Mouse (Mus musculus): Measurements from ENCODE around the gene Esrrg.

Esrrg gene

DNA sequence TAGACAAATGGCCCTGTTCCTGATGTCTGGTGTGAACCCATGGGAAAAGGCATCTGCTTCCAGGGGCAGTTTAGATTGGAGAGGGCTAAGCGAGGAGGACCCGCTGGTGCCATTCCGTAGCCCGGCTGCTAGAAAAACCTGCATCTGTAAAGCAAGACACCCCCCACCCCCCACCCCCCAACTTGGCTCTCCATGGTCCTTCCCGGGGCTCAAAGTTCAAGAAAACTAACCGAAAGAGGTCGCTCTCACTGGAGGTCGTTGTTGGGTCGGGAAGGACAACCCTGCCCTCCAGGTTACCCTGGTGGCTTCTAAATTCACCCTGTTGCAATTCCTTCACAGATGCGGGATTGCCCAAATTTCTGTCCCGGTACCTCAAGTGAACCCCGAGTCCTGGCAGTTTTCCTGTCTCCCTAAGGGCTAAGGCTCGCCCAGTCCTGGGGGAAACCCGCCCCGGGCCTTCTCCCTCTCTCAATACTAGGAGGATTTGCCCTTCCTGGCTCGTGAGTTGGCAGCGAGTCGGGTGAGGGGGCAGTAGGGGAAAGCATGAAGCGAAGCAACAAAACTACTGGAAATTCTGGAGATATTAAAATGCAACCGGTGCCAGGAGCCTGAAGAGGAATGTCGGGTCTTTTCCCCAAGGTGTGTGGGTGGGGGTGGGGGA lies at the start of gene Esrrg:
TSS of gene Esrrg (plus strand) at position 531 of the 661 bp plus-strand sequence.
- no peak for DNase-seq

DNA sequence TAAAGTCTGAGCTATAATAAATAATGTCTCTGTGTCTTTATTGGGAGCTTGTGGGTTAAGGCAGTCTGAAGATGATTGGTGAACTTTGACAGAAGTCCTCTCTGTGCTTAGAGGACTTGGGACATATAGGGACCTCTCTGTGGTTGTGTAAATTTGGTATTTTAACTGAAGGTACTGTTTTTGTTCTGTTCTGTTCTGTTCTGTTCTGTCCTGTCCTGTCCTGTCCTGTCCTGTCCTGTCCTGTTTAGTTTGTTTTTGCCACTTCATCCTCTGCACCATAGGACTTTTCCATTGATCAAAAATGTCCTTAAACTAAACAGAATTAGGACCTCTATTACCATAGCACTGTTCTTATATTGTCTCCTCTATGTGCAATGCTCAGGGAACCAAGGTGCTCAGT lies 24.6 kb upstream of the Esrrg start:
- no peak for DNase-seq

DNA sequence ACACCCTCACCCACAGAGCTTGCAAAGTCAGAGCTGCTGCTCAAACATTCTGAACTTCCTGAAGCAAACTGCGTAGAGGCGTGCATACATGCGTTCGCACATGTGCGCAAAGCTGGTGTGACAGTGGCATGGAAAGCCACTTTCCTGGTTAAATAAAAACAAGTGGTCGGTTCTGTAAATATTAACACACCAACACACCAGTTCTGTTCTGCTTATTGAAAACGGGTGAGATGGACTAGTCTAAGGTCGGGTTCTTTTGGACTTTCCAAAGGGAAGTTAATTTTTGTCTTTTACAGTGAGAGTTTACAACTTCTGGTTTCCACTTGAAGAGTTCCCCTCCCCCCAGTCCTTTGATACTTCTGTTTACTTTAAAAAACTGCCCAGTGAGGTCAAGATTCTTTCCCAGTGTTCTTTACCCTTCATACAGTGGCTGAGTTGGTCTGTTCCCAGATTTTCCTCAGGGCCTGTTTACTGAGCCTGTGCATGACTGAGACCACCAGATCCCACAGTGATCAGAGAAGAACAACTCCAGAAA lies 22.0 kb upstream of the Esrrg start:
- DNase-seq: no peak

DNA sequence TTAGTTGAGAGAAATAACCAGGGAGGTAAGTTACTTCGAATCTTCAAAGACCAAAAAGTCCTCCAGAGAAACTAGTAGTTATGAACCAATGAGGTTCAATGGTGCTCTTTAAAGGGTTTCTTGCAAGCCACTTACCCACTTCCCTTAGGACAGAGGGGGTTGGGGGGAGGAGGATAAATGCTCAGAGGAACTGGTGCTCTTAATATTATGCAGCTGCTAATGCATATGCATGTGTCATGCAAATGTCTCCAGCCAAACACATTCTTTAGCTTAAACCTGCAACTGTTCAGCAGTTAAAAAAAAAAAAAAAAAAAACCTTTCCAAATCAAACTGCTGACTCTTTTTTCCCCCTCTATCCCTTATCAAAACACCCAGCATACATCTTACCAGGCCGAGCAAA lies 5.6 kb upstream of the Esrrg start:
- no peak for DNase-seq

DNA sequence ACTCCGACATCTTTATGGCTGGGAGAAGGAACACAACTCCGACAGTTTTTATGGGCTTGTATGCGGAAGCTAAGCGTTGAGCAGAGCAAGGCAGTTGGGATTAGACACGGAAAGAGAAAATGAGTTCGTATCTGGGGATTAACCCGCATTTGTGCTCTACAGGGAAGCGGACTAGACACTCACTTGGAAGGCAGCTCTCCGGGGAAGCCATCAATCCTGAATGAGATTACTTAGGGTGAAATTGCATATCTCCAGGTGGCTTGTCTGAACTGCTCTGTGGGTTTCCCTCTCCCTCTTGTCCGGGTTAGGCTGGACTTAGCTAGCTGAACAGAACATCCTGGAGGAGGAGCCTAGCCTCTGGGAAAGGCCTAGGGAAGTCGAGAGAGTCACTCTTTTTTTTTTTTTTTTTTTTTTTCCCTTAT lies 4.5 kb upstream of the Esrrg start:
- no peak for DNase-seq

DNA sequence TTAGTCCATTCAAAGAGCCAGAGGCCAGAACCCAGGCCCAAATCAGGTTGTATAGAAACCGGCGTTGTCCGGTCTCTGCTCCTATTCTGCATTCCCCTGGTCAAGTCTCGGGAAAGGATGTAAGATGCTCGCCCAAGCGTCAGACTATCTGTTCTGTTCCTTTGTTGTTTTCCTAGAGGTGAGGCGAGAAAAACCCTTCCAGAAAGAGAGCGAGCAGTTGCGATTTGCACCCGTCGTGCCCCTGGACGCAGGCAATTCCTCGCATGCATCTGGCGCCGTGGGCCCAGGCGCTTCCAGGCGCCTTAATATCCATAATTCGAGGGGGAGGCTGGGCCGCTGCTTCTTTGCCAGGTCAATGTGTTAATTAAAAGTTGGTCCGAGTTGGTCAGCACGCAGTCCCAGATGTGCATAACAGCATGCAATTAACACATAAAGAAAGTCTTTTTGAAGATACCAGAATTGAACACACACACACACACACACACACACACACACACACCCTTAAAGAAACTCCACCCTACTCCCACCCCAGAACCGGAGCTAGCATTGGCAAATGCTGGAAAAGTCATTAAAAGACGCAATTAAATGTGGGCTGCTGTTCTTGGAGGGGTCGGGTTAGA lies 3.8 kb upstream of the Esrrg start:
- DNase-seq: no peak

DNA sequence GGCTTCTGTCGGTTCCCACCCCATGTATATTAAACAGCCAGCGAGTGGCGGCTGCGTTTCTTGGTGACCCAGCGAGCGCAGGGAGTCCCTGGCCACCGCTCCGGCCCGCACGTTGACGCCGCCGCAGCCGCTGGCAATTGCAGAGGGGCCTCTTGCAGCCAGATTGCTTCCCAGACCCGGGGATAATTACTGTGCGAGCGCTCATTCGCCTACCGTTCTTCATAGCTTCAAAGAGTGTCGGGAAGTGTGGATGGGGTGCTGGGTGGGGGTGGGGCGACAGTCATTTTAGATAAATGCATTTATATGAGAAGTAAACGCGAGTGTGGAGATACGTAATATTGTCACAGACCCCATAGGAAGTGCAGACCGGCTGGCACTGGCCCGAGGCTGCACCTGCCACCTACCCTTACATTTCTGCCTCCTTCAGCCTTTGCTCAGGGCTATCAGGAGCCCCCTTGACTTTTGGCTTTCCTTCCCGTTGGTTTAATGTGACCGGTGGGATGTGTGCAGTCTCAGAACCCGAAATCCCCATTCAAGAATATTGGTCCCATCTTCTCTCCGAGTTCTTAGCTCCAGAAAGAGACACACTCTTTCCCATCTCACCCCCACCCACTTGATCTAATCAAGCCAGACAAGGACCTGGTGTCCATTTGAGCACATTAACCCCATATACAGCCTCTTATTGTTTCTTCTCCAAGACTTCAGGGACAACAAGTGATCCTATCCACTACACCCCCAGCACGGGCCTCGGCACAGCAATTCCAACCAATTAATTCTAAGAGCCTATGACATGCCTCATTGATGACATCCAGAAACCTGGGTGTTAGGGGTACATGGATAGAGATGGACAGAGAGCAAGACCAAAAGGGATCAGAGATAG lies 3.0 kb upstream of the Esrrg start:
- DNase-seq: no peak

DNA sequence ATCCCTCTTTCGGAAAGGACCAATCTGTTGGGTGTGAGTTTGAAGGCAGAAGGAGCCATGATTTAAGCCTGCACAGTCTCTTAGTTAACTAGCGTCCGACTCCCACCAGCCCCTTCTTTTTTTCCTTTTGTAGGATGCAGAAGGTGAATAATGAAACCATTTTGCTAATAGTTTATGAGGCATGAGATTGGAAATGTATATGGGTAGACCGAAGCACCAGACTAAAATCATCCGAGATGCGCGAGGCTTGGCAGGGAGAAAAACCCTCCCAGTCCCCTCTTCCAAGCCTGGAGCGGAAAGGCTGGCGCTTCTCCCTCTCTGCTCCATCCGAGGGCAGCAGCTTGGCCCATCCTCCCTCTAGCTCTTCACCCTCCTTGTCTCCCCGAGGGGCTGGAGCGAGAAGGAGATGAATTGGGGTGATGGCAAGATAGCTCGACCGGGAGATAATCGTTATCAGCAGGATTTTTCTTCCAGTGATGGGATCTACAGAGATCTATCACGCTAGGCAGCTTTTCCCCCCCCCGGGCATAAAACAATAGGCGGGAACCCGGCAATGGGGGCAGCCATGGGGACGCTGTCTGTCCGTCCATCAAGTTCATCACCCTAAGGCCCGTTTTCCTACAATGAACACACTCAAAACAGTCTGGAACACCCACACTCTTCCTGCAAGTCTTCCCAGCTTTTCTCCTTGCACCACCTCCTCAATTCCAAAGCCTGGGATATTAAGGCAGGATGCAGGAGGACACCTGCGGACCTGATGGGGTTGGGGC lies 2.1 kb upstream of the Esrrg start:
- DNase-seq: no peak

DNA sequence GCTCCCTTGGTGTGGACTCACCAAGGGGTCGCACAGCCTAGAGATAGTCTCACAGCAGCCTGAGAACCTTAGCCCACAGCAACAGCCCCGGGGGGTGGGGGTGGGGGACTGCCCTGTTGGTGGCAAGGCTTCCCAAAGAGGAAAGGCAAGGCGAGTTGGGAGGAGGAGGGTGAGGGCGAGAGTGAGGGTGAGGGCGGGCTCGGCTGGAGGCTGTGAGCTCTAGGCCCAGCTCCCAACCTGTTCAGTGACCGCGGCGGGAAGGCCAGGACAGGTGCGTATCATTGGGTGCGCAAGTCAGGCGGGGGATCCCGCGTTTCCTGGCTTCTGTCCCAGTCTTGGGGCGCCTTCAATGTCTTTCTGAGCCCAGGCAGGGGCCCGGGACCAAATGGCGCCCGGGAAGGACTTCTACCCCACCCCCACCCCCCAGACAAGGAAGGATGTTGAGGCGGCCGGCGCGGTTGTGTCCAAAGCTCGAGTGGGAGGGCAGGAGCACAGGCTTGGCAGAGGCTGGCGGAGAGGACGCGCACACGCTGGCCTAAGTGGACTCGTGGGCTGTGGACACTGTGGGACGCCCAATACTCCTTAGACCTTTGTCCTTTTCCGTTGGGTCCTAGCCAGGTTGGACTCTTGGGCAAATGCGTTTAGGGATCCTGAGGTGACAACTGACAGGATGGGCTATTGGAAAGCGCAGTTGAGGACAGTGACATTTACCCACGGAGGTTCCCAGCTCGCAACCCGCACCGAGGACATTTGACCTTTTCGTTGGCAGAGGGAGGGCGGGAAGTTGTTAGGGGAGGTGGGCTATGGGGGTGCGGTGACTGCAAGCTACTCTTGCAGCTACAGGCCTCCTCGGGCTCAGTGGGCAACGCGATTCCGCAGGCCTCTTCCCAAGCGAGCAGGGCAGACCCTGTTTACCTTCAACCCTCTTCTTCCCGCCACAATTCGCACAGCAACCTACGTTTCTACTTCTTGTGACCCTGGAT lies 1.2 kb upstream of the Esrrg start:
- DNase-seq: no peak

DNA sequence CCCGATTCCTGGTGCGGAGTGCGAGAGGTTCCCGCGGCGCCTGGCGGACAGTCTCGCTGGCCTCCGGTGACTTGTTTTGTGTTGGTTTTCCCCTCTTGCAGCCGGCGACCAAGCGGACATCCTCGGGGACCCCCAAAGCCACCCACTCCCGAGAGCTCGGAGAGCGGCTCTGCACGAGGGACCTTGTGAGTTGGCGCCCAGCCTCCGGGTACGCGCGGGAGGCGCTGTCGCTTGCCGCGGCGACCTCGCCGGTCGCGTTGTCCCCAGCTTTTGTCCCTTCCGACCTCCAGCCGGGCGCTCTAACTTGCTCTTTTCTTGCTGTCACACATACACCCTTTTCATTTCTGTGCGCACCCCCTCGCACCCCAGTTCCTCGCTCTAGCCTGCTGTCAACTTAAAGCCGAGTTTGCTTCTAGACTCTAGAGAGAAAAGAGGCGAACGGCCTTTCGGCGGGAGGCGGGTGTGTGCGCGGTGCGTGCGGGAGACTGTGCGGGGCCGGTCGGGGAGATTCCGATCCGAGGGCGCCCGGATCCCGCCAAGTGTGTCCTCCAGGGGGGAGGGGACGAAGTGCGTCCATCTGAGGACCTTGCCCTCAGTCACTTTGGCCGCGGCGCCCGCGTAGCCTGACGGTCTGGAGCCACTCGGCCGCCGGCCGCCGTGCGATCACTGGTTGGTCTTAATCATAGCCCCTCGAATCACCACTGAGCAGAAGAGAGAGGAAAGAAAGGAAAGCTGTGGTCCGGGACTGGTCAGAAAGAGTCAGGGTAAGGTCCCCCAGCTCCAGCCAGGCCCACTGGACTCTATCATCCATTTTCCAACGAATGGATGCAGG lies 646 bp downstream of the Esrrg start:
- DNase-seq: no peak

DNA sequence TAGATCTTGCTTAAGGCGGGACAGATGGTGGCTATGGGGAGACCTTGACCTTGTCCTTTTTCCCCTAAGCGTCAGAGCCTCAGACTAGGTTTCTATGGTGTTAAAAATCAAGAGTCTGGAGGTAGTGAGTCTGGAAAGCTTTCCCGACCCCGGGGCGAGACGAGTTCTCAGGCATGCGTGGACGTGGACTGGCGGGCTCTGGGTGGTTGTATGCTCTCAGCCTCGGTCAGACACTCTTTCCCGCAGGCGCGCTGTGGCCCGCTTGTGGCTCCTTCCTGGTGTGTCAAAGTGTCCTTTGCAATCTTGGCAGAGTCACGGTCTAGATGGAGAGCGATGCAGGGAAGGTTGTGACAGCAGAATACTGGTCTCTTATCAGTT lies 1.3 kb downstream of the Esrrg start:
- DNase-seq: no peak

DNA sequence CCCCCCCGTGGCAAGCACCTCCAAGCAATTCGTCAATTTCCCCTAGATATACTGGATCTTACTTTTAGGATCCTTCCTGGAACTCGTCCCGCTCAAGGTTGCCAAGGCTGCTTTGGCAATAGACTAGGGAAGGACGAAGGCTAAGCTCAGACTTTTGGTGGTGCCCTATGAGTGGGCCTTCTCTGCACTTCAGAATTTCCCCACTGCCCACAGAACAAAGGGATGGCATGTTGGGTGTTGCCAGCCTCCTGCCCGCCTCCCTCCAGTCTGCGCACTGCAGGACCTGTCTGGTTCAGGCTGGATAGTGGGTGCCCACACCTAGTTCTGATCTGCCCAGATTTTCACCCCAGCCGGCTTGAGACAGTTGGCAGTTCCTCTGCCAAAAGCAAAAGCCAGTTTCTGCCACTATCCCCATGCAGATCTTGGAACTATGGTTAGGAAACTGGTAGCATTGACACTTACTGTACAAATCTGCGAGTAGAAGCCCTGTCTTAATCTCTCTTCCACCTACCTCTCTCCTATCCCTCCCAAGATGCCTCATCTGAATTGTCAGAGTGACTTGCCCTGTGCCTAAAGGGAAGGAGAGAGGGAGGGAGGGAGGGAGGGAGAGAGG lies 1.9 kb downstream of the Esrrg start:
- DNase-seq: no peak

DNA sequence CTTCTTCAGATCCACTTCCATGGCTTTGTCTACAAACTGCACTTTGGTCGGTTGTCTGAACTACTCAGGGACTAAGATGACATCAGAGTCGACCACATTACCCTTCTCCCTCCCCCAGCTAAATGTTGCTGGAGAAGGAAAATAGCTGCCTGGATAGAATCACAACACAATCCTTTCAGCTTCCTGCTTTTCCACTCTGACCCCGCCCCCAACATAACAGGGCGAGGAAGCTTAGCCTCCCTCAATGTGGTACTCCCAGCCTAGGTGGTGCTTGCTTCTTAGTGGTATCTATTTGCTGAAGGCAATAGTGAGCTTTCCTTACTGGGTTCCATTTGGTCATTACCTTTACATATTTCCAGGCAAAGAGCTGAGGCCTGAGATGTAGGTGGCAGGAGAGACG lies 3.3 kb downstream of the Esrrg start:
- no peak for DNase-seq

DNA sequence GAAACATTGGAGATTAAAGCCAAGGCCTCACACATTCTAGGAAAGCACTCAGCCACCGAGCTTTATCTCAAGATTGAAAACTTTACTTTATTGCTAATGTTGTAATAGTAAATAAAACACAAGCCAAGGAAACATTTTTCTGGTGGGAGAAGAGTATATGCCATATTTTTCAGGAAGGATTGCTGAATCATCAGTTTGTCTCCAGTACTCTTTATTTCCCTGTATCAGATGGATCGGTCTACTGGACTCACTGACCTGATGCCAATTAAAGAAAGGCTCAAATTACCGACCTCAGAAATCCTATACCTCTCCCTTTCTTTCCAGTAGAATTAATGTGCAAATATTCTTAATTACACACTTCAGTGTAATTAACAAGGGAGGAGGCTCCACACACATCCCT lies 4.7 kb downstream of the Esrrg start:
- DNase-seq: no peak

DNA sequence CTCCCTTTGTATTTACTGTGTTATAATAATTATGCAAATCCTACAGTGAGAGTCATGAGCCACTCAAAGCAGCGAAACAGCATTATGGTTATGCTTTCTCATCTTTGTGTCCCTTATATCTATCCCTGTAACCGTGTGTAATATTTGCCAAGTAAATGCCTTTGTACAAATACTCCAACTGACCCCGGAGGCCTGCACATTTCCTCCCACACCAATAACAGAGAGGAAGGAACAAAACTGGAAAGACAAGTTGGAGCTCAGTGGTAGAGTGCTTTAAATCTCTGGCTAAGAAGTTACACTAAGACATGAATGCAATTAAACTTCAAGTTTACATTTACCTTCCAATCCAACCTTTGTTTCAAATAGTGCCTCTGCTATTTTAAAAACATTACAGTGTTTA lies 15.4 kb downstream of the Esrrg start:
- DNase-seq: no peak

DNA sequence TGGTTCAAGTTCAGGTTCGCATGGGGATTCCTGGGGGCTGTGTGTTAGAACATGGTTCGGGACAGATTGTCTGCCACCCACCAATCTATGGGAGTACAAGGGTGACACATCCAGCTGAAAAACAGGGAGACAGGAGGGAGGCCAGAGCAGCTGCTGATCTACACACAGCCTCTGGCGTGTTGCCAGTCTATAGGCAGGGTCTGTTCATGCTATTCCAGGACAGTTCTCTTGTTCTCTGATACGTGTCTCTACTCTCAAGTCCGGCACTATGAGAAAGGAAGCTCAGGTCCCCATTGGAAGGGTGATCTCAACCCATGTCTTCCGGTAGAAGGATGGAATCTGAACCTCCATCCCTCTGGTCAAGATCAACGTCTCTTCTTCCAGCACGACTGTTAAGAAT lies 21.8 kb downstream of the Esrrg start:
- DNase-seq: no peak

DNA sequence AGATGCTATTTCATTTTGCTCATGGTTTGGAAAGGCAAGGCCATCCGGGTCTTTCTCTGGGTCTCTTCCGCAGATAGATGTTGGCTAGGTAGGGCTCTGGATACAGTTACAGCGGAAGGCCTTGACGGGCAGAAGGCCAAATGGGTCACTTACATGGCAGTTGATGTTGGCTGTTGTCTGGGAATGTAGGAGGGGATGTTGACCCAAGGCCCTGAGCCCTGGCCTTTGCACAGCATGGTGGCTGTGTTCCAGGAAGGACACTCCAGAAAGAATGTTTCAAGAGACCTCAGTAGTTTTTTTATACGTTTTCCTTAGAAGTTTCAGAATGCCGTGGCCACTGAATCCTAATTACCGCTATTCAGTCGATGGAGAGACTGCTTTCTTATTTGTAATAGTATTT lies 22.9 kb downstream of the Esrrg start:
- no peak for DNase-seq

DNA sequence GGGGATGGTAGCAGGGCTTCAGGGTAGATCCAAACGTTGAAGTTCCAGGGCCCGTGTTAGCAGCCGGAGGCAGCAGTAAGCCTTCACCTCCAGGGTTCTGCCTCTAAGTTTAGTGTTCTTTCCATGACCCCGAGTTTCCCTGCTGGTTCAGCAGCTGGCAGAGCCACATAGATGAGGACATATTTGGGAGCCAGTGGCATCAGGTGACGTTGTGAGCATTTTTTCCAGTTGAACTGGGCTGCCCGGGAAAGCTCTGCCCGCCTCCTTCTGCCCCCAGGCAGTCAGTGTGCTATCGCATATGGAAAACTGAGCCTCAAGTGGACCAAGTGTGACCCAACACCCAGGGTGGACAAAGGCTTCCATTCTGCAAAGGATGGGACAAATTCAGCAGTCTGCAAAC lies 36.7 kb downstream of the Esrrg start:
- no peak for DNase-seq

DNA sequence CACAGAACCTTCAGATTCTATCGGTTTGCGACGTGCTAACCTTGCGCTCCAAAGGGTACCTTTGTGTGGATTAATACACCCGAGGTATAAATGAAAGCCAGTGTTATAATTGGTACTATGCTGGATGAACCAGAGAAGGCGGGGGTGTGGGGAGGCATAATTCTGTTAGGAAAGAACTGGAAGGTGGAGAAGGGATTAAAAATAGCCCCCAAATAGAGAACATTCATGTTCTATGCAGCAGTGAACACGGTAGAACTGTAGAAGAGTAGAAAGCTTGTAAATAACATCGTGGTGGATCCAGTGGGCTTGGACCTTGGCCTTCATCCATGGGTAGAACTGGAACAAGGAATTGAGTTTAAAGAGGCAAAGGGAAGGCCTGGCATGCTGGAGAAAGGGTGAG lies 40.0 kb downstream of the Esrrg start:
- DNase-seq: no peak

DNA sequence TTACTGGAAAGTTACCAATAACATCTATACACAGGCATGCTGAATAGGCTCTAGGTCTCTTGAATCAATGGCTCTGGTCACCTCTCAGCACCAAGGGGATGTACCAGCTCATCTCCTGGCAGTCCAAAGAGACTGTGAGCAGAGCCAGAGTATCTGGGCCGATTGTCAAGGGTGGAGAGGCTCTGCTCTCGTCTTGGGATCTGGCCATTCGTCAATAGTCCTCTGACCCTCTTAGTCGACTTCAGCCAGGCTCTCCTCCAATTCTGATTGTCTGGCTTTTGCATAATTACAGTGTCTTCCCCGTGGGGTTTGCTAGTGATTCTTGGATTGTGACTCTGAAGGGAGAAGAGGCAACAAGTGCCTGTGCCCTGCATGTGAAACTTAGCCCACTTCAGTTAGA lies 41.3 kb downstream of the Esrrg start:
- no peak for DNase-seq
